Mouse (Mus musculus) kidney, embryonic 15.5 days (tissue): ENCODE results near the gene Ssr2. TPM values are rescaled to one million over a fixed set of nuclear protein-coding genes. Genes with fewer than 3 reads are reported as not detected.

Source experiments
- ATAC-seq: fragments of 200-750 bp; cut with Nextera tagmentation; replicated peaks from 2 replicates; pipeline ENCODE4 v1.8.0; 2017; ENCODE audit warnings: moderate TSS enrichment; ENCODE audit not compliant: low FRiP score
- H3K27ac ChIP-seq: fragments of 300-500 bp; sonication (generic); 2 replicates; pipeline ENCODE4 v1.5.1; 2015; ENCODE audit warnings: mild to moderate bottlenecking, inconsistent platforms
- H3K27me3 ChIP-seq: fragments of 300-500 bp; sonication (generic); 2 replicates; pipeline ENCODE4 v1.6.1; 2015; ENCODE audit warnings: inconsistent platforms
- H3K36me3 ChIP-seq: fragments of 300-500 bp; sonication (generic); 2 replicates; pipeline ENCODE4 v1.6.1; 2015; ENCODE audit warnings: inconsistent platforms
- H3K4me1 ChIP-seq: fragments of 300-500 bp; sonication (generic); 2 replicates; pipeline ENCODE4 v1.6.1; 2015; ENCODE audit warnings: inconsistent platforms
- H3K4me2 ChIP-seq: fragments of 300-500 bp; sonication (generic); 2 replicates; pipeline ENCODE4 v1.6.1; 2015; ENCODE audit warnings: moderate library complexity, mild to moderate bottlenecking, inconsistent platforms
- H3K4me3 ChIP-seq: fragments of 300-500 bp; sonication (generic); replicated peaks from 2 replicates; pipeline ENCODE4 v1.5.1; 2015; ENCODE audit warnings: mild to moderate bottlenecking, inconsistent platforms
- H3K9ac ChIP-seq: fragments of 300-500 bp; sonication (generic); 2 replicates; pipeline ENCODE4 v1.6.1; 2015; ENCODE audit warnings: mild to moderate bottlenecking, inconsistent platforms
- H3K9me3 ChIP-seq: fragments of 300-500 bp; sonication (generic); replicated peaks from 2 replicates; pipeline ENCODE4 v1.6.1; 2016; ENCODE audit warnings: inconsistent platforms
- WGBS: fragments of 180-500 bp; shearing (Covaris S2); methylation state at CpG from one replicate; pipeline ENCODE4 v1.1.7; 2015; ENCODE audit warnings: mixed read lengths; 5-methylcytosine and 5-hydroxymethylcytosine counted together
- polyA plus RNA-seq: library from polyadenylated mRNA; unstranded; fragments of >200 nt; fragmentation: Nextera tagmentation; extraction: Ambion mirVana; gene quantifications from 2 replicates; pipeline ENCODE4 v1.2.1, GENCODE M21; 2015

Gene Ssr2
- polyA plus RNA-seq, 1 experiment from 2014 or later, result 318 TPM

DNA sequence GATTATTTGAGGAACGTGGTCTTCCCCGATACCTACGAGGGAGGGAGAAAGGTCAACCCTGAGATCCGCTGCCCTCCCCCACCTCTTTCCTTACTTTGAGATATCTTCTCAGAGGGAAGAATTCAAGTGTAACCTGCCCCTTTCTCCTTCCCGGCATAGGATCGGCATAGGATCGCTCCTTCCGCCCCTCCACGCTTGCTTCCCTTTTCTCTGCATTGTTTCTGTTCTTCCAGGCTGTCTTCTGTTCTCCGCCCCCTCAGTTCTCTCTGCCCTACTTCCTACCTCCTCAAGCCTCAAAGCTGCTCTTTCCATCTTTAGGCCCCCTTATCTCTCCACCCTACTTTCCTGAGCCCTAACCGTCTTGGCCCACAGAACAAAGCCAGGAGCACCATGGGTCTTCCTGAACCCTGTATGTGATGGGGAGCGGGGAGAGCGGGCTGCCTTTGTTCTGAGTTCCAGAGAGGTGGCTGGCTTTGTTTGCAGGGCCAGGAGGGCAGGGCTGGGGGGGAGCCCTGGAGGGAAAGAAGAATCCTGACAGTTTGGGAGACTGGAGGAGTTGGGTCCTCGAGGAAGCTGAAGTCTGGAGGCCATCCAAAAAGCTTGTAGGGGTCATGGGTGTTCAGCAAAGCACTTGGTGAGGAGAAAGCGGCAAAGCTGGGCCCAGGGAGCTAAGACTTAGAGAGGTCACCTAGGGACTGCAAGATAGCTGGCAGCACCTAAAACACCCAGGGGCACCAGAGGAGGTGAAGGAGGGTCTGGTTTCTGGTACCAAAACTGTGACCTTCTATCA, 47.9 kb downstream of the Ssr2 start:
- H3K27me3 ChIP-seq, result no peaks in the 10 kb centered on the region
- H3K27ac ChIP-seq, result peak overlapping the region; percentile 98
- WGBS, result 5% methylated on average over 15 of the region's 15 CpGs
- peaks cover 78% of the 10 kb centered on the region for H3K4me1 ChIP-seq
- no peak for ATAC-seq
- H3K36me3 ChIP-seq, result peaks cover 18% of the 10 kb centered on the region
- peak overlapping the region; percentile 83 for H3K4me2 ChIP-seq
- H3K9me3 ChIP-seq, result no peaks in the 10 kb centered on the region
- peak overlapping the region; percentile 71 for H3K4me3 ChIP-seq
- H3K9ac ChIP-seq, result peak overlapping the region; percentile 85

DNA sequence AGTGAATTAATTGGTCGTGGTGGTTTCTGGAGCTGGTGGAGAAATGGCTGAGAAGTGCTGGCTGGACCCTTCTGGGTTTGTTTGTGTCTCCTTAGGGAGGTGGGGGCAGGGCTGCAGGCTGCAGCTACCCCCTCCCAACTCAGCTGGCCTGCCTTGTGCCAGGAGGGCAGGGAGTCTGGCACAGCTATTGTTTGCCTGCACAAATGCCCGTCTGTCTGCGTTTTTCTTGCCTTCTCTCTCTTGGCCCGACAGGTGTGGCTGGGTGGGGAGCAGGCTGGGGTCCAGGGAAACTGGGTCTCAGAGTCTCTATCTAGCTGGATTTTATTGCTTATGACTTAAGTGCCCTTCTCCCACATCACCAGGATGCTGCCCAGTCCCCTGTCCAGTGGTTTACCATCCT, 48.6 kb downstream of the Ssr2 start:
- H3K4me1 ChIP-seq, result peaks cover 78% of the 10 kb centered on the region
- 21% methylated on average over 4 of the region's 4 CpGs for WGBS

DNA sequence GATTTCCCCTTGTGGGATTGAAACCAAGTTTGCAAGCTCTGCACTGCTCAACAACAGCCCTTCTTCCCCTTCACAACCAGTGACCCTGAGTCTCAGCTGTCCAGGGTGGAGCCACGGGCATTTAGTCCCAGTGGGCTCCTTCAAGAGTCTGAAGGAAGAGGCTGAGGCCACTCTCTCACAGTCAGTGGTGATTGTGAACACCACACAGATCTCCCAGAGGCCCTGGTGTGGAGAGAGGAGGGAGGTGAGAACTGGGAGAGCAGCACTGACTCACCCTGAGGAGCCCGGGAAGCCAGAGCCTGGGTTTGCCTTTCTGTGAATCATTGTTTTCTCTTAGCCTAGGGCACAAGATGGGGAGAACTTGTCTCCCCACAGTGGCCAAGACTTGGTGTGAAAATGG, 49.3 kb downstream of the Ssr2 start:
- no peaks in the 10 kb centered on the region for H3K9me3 ChIP-seq
- H3K9ac ChIP-seq, result 0 out of 2 replicates have a peak overlapping the region, but pooled peaks have one; percentile 85
- no peak for ATAC-seq
- peak overlapping the region; percentile 98 for H3K27ac ChIP-seq
- 33% methylated on average over 2 of the region's 2 CpGs for WGBS
- H3K4me2 ChIP-seq, result peak overlapping the region; percentile 83
- peaks cover 30% of the 10 kb centered on the region for H3K36me3 ChIP-seq
- H3K4me3 ChIP-seq, result peak overlapping the region; percentile 71; the same call in 1 of the 2 replicates
- H3K27me3 ChIP-seq, result no peaks in the 10 kb centered on the region
- peaks cover 74% of the 10 kb centered on the region for H3K4me1 ChIP-seq

More for the DNA sequence above, 48.6 kb downstream of the Ssr2 start:
- Histone ChIP-seq H3K4me3 (peak overlapping the region; percentile 71), H3K9ac (peak overlapping the region; percentile 85; the same call in 1 of the 2 replicates), H3K27me3 (no peaks in the 10 kb centered on the region), H3K4me2 (peak overlapping the region; percentile 83), H3K36me3 (peaks cover 24% of the 10 kb centered on the region), H3K27ac (peak overlapping the region; percentile 98), H3K9me3 (no peaks in the 10 kb centered on the region)
- no peak for ATAC-seq

DNA sequence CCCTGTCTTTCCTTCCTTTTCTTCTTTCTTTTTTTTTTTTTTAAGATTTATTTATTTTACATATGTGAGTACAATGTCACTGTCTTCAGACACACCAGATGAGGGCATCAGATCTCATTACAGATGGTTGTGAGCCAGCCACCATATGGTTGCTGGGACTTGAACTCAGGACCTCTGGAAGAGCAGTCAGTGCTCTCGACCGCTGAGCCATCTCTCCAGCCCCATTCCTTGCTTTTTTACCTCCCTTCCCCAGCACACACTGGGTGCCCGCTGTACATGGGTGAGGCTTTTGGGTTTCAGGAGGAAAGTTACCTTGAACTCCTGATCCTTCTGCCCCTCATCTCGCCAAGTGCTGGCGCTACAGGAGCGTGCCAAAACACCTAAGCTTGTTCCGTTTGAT, 49.9 kb downstream of the Ssr2 start:
- 81% methylated on average over 7 of the region's 7 CpGs for WGBS
- no peak overlapping the region for H3K9ac ChIP-seq
- H3K27me3 ChIP-seq, result no peaks in the 10 kb centered on the region
- H3K36me3 ChIP-seq, result peaks cover 36% of the 10 kb centered on the region
- H3K9me3 ChIP-seq, result no peaks in the 10 kb centered on the region
- H3K4me2 ChIP-seq, result no peak overlapping the region; the same call in 1 of the 2 replicates
- H3K4me1 ChIP-seq, result peaks cover 74% of the 10 kb centered on the region
- no peak for ATAC-seq
- peak overlapping the region; percentile 98; the same call in 1 of the 2 replicates for H3K27ac ChIP-seq
- no peak overlapping the region for H3K4me3 ChIP-seq

DNA sequence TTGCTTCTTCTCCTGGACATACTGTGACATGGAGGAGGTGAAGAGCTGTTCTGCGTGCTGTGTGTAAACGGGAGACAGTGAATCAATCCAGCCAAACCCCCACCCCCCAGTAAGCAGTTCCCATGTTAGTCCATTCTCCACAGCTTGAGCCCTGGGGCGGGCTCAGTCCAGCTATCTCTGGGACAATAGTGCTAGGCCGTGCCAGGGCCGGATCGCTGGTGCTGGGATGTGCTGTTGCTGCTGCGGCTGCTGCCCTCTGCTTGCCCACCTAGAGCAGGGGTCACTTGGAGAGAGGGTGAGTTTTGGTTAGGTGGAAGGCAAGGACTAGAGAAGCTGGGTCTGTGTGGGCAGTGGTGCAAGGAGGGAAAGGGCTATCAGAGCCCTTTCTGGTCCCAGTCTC, 50.6 kb downstream of the Ssr2 start:
- 63% methylated on average over 7 of the region's 7 CpGs for WGBS
- H3K9ac ChIP-seq, result peak overlapping the region; percentile 8; the same call in 1 of the 2 replicates
- H3K27me3 ChIP-seq, result no peaks in the 10 kb centered on the region
- peaks cover 76% of the 10 kb centered on the region for H3K4me1 ChIP-seq
- H3K4me2 ChIP-seq, result no peak overlapping the region
- no peaks in the 10 kb centered on the region for H3K9me3 ChIP-seq
- no peak overlapping the region for H3K4me3 ChIP-seq
- H3K27ac ChIP-seq, result peak overlapping the region; percentile 46; the same call in 1 of the 2 replicates
- ATAC-seq, result no peak
- H3K36me3 ChIP-seq, result peaks cover 44% of the 10 kb centered on the region

DNA sequence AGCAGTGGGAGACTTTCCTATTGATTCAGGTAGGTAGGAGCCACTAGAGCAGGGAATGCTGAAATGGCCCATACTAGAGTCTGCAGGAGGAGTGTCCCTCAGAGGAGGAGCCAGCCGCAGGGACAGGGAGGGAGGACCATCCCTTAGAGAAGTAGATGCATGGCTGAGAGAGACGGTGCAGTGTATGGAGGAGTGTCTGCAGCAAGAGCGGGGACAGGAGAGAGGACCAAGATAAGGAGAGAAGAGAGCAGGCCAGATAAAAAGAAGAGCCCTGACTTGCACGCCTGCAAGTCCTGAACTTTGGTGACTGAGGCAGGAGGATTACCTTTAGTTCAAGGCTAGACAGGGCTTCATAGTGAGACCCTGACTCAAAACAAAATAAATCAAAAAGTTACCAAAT, 51.4 kb downstream of the Ssr2 start:
- no peak overlapping the region for H3K9ac ChIP-seq
- H3K4me1 ChIP-seq, result peaks cover 78% of the 10 kb centered on the region
- H3K27me3 ChIP-seq, result no peaks in the 10 kb centered on the region
- H3K27ac ChIP-seq, result peak overlapping the region; percentile 46
- no peaks in the 10 kb centered on the region for H3K9me3 ChIP-seq
- no peak for ATAC-seq
- H3K36me3 ChIP-seq, result peaks cover 52% of the 10 kb centered on the region
- 44% methylated on average over 4 of the region's 4 CpGs for WGBS
- H3K4me3 ChIP-seq, result no peak overlapping the region
- H3K4me2 ChIP-seq, result no peak overlapping the region

DNA sequence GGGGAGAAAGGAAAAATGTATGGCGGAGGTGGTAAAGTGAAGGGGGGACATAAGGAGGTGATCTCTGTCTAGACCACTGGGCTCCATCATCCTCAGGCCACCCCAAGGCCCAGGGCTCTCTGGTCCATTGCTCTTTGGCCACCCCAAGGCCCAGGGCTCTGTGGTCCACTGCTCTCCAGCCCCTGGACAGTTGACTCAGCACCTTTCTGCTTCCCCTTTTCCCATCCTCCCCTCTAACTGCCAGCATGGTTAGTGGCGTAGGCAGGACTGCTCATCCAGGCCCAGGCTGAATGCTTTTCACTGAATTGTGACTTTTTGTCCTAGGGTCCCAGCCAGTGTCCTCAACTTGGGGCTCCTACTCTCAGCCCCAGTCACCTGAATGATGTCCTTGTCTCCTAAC, 51.9 kb downstream of the Ssr2 start:
- no peak for ATAC-seq
- H3K4me1 ChIP-seq, result peaks cover 78% of the 10 kb centered on the region
- H3K9ac ChIP-seq, result no peak overlapping the region

DNA sequence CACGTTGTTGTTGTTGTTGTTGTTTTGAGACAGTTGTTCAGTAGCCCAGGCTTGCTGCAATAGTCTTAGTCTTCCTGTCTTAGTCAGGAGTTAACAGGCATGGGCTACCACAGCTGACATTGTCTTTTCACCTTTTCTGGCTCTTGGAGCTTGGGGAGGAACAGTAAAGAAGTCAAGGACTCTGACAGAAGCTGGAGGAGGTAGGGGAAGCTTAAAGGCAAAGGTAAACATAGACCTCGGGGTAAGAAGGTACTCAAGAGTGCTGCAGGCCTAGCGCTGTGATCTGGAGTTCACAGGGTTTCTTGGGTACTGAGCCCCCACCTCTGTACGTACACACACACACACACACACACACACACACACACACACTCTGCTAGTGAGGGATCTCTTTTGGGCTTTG, 53.1 kb downstream of the Ssr2 start:
- Histone ChIP-seq H3K4me2 (no peak overlapping the region), H3K4me1 (peaks cover 69% of the 10 kb centered on the region), H3K27ac (no peak overlapping the region), H3K4me3 (no peak overlapping the region), H3K27me3 (no peaks in the 10 kb centered on the region), H3K9ac (no peak overlapping the region), H3K9me3 (no peaks in the 10 kb centered on the region), H3K36me3 (peaks cover 68% of the 10 kb centered on the region)
- ATAC-seq, result no peak
- 64% methylated on average over 4 of the region's 4 CpGs for WGBS

More for the DNA sequence above, 51.9 kb downstream of the Ssr2 start:
- Histone ChIP-seq H3K4me3 (no peak overlapping the region), H3K27ac (peak overlapping the region; percentile 46), H3K27me3 (no peaks in the 10 kb centered on the region), H3K9me3 (no peaks in the 10 kb centered on the region), H3K36me3 (peaks cover 56% of the 10 kb centered on the region), H3K4me2 (no peak overlapping the region)
- WGBS, result 80% methylated on average over 2 of the region's 2 CpGs

DNA sequence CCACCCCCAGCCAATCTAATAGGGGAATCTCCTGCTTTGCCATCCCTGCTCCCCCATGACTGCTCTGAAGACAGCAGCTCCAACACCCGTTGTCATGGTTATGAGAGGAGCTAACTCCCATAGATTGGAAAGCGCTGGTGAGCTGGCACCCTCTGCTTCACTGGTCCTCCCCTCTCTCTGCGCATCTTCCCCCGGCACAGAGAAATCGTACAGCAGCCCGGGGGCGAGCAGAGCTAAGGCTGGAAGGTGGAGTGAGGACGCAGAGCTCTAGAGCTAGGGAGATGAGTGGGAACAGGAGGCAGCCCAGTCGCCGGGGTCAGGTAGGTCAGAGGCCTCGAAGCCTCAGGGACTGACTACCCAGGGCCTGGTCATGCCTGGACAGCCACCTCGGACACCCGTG, 53.6 kb downstream of the Ssr2 start:
- Histone ChIP-seq H3K27ac (peak overlapping the region; percentile 10; the same call in 1 of the 2 replicates), H3K9ac (no peak overlapping the region), H3K4me1 (peaks cover 64% of the 10 kb centered on the region), H3K27me3 (no peaks in the 10 kb centered on the region), H3K4me2 (no peak overlapping the region), H3K4me3 (no peak overlapping the region), H3K9me3 (no peaks in the 10 kb centered on the region), H3K36me3 (peaks cover 73% of the 10 kb centered on the region)
- ATAC-seq, result no peak
- WGBS, result 56% methylated on average over 13 of the region's 13 CpGs

DNA sequence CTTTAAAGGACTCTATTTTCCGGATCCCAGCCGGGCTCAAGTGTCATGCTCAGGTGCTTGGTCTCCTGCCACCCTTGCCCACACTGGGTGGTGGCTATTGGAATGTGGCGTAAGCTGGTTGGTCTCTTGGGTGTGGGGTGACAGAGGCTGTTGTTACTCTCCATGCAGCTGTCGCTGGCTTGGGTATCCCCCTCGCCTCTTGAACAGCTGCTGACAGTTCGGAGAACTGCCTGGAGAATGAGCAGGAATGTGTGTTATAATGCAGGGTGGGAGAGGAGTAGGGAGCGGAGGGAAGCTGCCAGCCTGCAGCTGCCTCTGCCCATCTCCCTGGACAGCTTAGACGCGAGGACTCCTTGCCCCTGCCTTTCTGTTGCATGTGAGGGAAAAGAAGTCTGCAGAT, 54.3 kb downstream of the Ssr2 start:
- Histone ChIP-seq H3K27me3 (no peaks in the 10 kb centered on the region), H3K4me1 (peaks cover 57% of the 10 kb centered on the region), H3K27ac (peak overlapping the region; percentile 59), H3K36me3 (peaks cover 79% of the 10 kb centered on the region), H3K9me3 (no peaks in the 10 kb centered on the region), H3K4me2 (no peak overlapping the region), H3K9ac (no peak overlapping the region), H3K4me3 (no peak overlapping the region)
- WGBS, result 71% methylated on average over 9 of the region's 9 CpGs
- no peak for ATAC-seq

DNA sequence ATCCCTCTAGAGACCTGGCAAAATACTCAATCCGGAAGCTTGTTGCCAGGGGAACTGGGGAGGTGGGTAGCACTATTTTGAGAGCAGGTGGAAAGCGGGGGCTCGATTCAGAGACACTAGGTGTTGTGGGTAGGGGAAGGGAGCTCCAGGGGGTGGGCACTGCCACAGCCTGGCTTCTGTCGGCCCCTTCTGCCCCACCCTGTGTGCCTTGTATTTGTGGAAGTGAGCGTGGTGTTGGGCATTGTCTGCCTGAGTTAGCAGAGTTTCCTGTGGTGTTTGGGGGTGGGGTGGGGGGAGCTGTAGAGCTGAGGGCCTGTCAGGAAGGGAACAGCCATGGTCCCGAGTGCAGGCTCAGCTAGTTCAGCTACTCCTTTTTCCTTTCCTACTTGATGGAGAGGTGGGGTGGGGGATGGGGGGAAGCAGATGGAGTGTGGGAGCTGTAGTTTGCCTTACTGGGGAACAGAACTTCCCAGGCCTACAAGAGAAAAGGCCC, 55.2 kb downstream of the Ssr2 start:
- WGBS, result 73% methylated on average over 6 of the region's 6 CpGs
- Histone ChIP-seq H3K27ac (peak overlapping the region; percentile 59), H3K27me3 (no peaks in the 10 kb centered on the region), H3K9ac (no peak overlapping the region), H3K9me3 (no peaks in the 10 kb centered on the region), H3K4me1 (peaks cover 48% of the 10 kb centered on the region), H3K4me3 (no peak overlapping the region), H3K36me3 (peaks cover 82% of the 10 kb centered on the region), H3K4me2 (no peak overlapping the region)
- no peak for ATAC-seq

DNA sequence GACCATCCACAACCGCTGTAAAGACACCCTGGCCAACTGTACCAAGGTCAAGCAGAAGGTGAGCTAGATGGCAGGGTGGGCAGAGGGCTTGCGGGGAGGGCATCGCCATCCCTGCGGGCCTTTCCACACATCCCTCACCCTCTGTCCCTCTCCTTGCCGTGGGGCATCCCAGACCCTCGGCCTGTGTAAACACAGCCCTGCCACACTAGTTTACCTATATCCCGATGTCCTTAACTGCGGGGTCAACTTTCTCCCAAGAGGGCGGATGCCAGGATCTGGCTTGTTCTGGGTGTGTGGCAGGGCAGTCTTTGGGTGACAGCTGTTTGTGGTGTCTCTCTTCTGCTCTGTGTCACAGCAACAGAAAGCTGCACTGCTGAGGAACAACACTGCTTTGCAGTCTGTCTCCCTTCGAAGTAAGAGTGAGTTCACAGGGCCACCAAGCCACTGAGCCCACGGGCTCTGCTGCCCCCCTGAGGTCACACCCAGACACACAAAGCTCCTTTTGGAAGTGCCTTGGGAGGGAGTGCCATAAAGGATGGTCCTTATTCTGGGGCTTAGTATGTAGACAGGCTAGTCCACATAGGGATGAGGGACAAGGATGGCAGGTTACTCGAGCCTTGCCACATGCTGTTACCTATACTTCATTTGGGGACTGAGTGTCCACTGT, 56.4 kb downstream of the Ssr2 start:
- Histone ChIP-seq H3K36me3 (peaks cover 88% of the 10 kb centered on the region), H3K27ac (no peak overlapping the region), H3K9me3 (no peaks in the 10 kb centered on the region), H3K4me2 (no peak overlapping the region), H3K4me1 (peaks cover 36% of the 10 kb centered on the region), H3K9ac (no peak overlapping the region), H3K4me3 (no peak overlapping the region), H3K27me3 (no peaks in the 10 kb centered on the region)
- WGBS, result 74% methylated on average over 12 of the region's 12 CpGs
- no peak for ATAC-seq
